Mouse (Mus musculus) layer of hippocampus, adult 9-11 months (tissue): Measurements from ENCODE around the gene Gm21292.
"Not testable (repeated sequence)": the region's sequence is repeated elsewhere in the genome, so short reads cannot be mapped to it uniquely, and the experiment has no call there.

Experiments
- DNase-seq: peaks from one replicate; pipeline ENCODE4 v3.0.0; 2022

Gene Gm21292

DNA sequence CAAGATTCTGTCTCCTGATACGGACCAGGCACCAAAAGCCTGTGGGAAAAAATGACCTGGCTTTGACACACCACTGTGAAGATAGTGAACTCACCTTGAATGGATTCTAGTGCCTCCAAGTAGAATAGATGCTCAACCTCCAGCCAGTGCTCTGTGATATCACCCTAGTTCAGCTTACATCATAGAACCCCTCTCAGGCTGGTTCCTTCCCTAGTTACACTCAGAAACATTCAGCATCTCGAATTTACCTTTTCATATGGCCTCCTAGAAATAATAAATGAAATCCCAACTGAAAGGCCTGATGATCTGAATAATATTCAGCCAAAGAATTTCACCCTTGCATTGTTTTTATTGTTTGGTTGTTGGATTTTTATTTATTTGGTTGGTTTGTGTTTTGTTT lies at the start of gene Gm21292:
Gene Gm21292 (minus strand): TSS at position 101 of the 400 bp plus-strand sequence.
- DNase-seq, result not testable (repeated sequence)
